Mouse (Mus musculus) stomach, postnatal 0 days (tissue): Measurements from ENCODE around the gene Sike1. TPM values are rescaled to one million over a fixed set of nuclear protein-coding genes. Genes with fewer than 3 reads are reported as not detected.
A peak's percentile ranks its signal among the peaks of the same experiment; 100 is the strongest.

Source experiments
- ATAC-seq: fragments of 200-750 bp; cut with Nextera tagmentation; 2 replicates; pipeline ENCODE4 v1.8.0; 2017; ENCODE audit not compliant: low FRiP score, low TSS enrichment
- DNase-seq: peaks from one replicate; pipeline ENCODE4 v3.0.0-alpha.2; 2016; ENCODE audit warnings: low spot score
- H3K27ac ChIP-seq: fragments of 300-500 bp; sonication (generic); replicated peaks from 2 replicates; pipeline ENCODE4 v1.5.1; 2014; ENCODE audit warnings: mild to moderate bottlenecking, control low read depth
- H3K27me3 ChIP-seq: fragments of 300-500 bp; sonication (generic); 2 replicates; pipeline ENCODE4 v1.6.1; 2014; ENCODE audit warnings: low read length; ENCODE audit not compliant: control insufficient read depth, insufficient read depth
- H3K36me3 ChIP-seq: fragments of 300-500 bp; sonication (generic); 2 replicates; pipeline ENCODE4 v1.6.1; 2014; ENCODE audit warnings: low read length, mixed read lengths; ENCODE audit not compliant: control insufficient read depth, insufficient read depth
- H3K4me1 ChIP-seq: fragments of 300-500 bp; sonication (generic); replicated peaks from 2 replicates; pipeline ENCODE4 v1.6.1; 2014; ENCODE audit warnings: antibody characterized with exemption; ENCODE audit not compliant: control insufficient read depth, insufficient read depth
- H3K4me2 ChIP-seq: fragments of 300-500 bp; sonication (generic); replicated peaks from 2 replicates; pipeline ENCODE4 v1.6.1; 2014; ENCODE audit warnings: low read depth, mild to moderate bottlenecking, control low read depth, moderate library complexity
- H3K4me3 ChIP-seq: fragments of 300-500 bp; sonication (generic); 2 replicates; pipeline ENCODE4 v1.5.1; 2014; ENCODE audit warnings: low read depth, low read length, control low read depth
- H3K9ac ChIP-seq: fragments of 300-500 bp; sonication (generic); 2 replicates; pipeline ENCODE4 v1.6.1; 2014; ENCODE audit warnings: mild to moderate bottlenecking, low read length, control low read depth, mixed read lengths
- H3K9me3 ChIP-seq: fragments of 300-500 bp; sonication (generic); 2 replicates; pipeline ENCODE4 v1.6.1; 2016; ENCODE audit warnings: low read length; ENCODE audit not compliant: control insufficient read depth
- CTCF ChIP-seq: IDR thresholded peaks from 2 replicates; pipeline ENCODE4 v1.5.1; 2016; ENCODE audit warnings: antibody characterized with exemption, low read depth, mild to moderate bottlenecking, moderate library complexity
- EP300 ChIP-seq: optimal IDR thresholded peaks from 2 replicates; pipeline ENCODE3; 2016; ENCODE audit warnings: antibody characterized with exemption
- WGBS: fragments of 180-500 bp; shearing (Covaris S2); extraction: QIAGEN DNeasy Blood & Tissue Kit; methylation state at CpG from one replicate; pipeline ENCODE4 v1.1.7; 2014; 5-methylcytosine and 5-hydroxymethylcytosine counted together
- polyA plus RNA-seq: library from polyadenylated mRNA; unstranded; fragments of >200 nt; fragmentation: Nextera tagmentation; extraction: Ambion mirVana; gene quantifications from 2 replicates; pipeline ENCODE4 v1.2.1, GENCODE M21; 2015

The Sike1 gene
- polyA plus RNA-seq, 1 experiment from 2014 or later, result 45.2 TPM

GRCm38 (mm10) chr3:103040861-103041379 lies 45.4 kb downstream of the Sike1 start:
- Histone ChIP-seq H3K36me3 (peaks cover 15% of the 10 kb centered on the region; the same call in 1 of the 2 replicates), H3K9ac (no peak overlapping the region), H3K4me1 (no peaks in the 10 kb centered on the region), H3K9me3 (no peaks in the 10 kb centered on the region), H3K27me3 (no peaks in the 10 kb centered on the region), H3K4me2 (no peak overlapping the region), H3K27ac (no peak overlapping the region), H3K4me3 (no peak overlapping the region)
- DNase-seq (no peak), ATAC-seq (no peak)
- 77% methylated on average over 1 of the region's 1 CpGs for WGBS
- TF ChIP-seq EP300 (no peak), CTCF (no peak)

- Histone ChIP-seq H3K4me1 (no peaks in the 10 kb centered on the region), H3K4me2 (no peak overlapping the region), H3K27me3 (no peaks in the 10 kb centered on the region), H3K36me3 (peaks cover 15% of the 10 kb centered on the region; the same call in 1 of the 2 replicates), H3K9me3 (no peaks in the 10 kb centered on the region), H3K27ac (no peak overlapping the region), H3K4me3 (no peak overlapping the region), H3K9ac (no peak overlapping the region)
- TF ChIP-seq EP300, result peak; percentile 44
- TF ChIP-seq CTCF, result no peak
- DNase-seq (no peak), ATAC-seq (no peak)
- 80% methylated on average over 5 of the region's 5 CpGs for WGBS
Observed at GRCm38 (mm10) chr3:103056016-103056595, 60.6 kb downstream of the Sike1 start.

- Histone ChIP-seq H3K4me2 (peak overlapping the region; percentile 62), H3K9ac (peak overlapping the region; percentile 8; the same call in 1 of the 2 replicates)
- 7% methylated on average over 10 of the region's 10 CpGs for WGBS
Observed at GRCm38 (mm10) chr3:103057752-103058151, 62.2 kb downstream of the Sike1 start.

More at GRCm38 (mm10) chr3:103057752-103058151, 62.2 kb downstream of the Sike1 start:
- Histone ChIP-seq H3K36me3 (peaks cover 17% of the 10 kb centered on the region), H3K4me3 (peak overlapping the region; percentile 87), H3K4me1 (no peaks in the 10 kb centered on the region), H3K27ac (0 out of 2 replicates have a peak overlapping the region, but pooled peaks have one; percentile 13), H3K27me3 (no peaks in the 10 kb centered on the region), H3K9me3 (no peaks in the 10 kb centered on the region)
- peak; percentile 27 for ATAC-seq
- no peak for TF ChIP-seq CTCF
- no peak for TF ChIP-seq EP300
- no peak for DNase-seq

Other genes starting within 250 kb of the Sike1 start
- 0.15 and 0.30 TPM in 2 replicates for gene Tshb, start 213.0 kb upstream of the Sike1 start, polyA plus RNA-seq
- gene Sycp1, start 59.6 kb upstream of the Sike1 start, polyA plus RNA-seq, result not detected in 2 replicates
- gene Nr1h5, start 31.6 kb upstream of the Sike1 start, polyA plus RNA-seq, result not detected in 2 replicates
- 142 and 148 TPM in 2 replicates for gene Csde1, start 24.7 kb downstream of the Sike1 start, polyA plus RNA-seq
- 47.6 and 47.9 TPM in 2 replicates for gene Nras, start 62.6 kb downstream of the Sike1 start, polyA plus RNA-seq
- 0.19 and 0.28 TPM in 2 replicates for gene Ampd1, start 78.3 kb downstream of the Sike1 start, polyA plus RNA-seq
- gene Dennd2c, start 106.9 kb downstream of the Sike1 start, polyA plus RNA-seq, result 5.6 and 6.8 TPM in 2 replicates
- gene Bcas2, start 175.9 kb downstream of the Sike1 start, polyA plus RNA-seq, result 104 and 109 TPM in 2 replicates